8 mouse cellular contexts compared by ENCODE assay signal in genomic region chr4:56946180-56946579, GRCm38 (mm10). TPM values are rescaled to one million over a fixed set of nuclear protein-coding genes. Genes with fewer than 3 reads are reported as not detected.
DNase-seq lines count a peak whose midpoint lies in the region; ATAC-seq and TF ChIP-seq lines count a peak whose summit lies in the region.

No protein-coding gene starts in this region.

- TF ChIP-seq CTCF in olfactory bulb, adult 2 months (IDR thresholded peaks at IDR 0.05; ENCODE audit: insufficient read depth, low read depth, low read length): no peak

- no peak for ATAC-seq in lung, embryonic 15.5 days (ENCODE audit: borderline replicate concordance, extremely low read depth, low FRiP score, low TSS enrichment)
- no peak for ATAC-seq in limb, embryonic 11.5 days (ENCODE audit: insufficient number of reproducible peaks, low FRiP score, low TSS enrichment, low read depth)

- H3K9ac ChIP-seq in lung, embryonic 15.5 days: peak overlapping the region; percentile 82
- H3K9ac ChIP-seq in limb, embryonic 11.5 days (ENCODE audit: low read length): peak overlapping the region; percentile 83

- peaks cover 41% of the 10 kb centered on the region for H3K4me1 ChIP-seq in lung, embryonic 15.5 days
- peaks cover 53% of the 10 kb centered on the region for H3K4me1 ChIP-seq in embryonic facial prominence, embryonic 10.5 days
- H3K4me1 ChIP-seq in limb, embryonic 11.5 days (ENCODE audit: control insufficient read depth, insufficient read depth, low read length): peaks cover 4% of the 10 kb centered on the region
- H3K4me1 ChIP-seq in olfactory bulb, adult 2 months (ENCODE audit: control insufficient read depth, insufficient read depth, low read length): peaks cover 3% of the 10 kb centered on the region

- H3K27ac ChIP-seq in lung, embryonic 15.5 days: peak overlapping the region; percentile 88; the same call in 1 of the 2 replicates
- peak overlapping the region; percentile 95 for H3K27ac ChIP-seq in embryonic facial prominence, embryonic 10.5 days (replicated peaks)
- no peak overlapping the region for H3K27ac ChIP-seq in limb, embryonic 11.5 days (replicated peaks; ENCODE audit: low read depth, low read length)
- H3K27ac ChIP-seq in olfactory bulb, adult 2 months (ENCODE audit: insufficient read depth, low read depth, low read length): no peak overlapping the region

- under 1% methylated on average over 14 of the region's 14 CpGs for WGBS in lung, embryonic 15.5 days
- 1% methylated on average over 14 of the region's 14 CpGs for WGBS in embryonic facial prominence, embryonic 10.5 days
- 2% methylated on average over 14 of the region's 14 CpGs for WGBS in limb, embryonic 11.5 days
- 2% methylated on average over 14 of the region's 14 CpGs for WGBS in olfactory bulb, adult 2 months

- DNase-seq in lung, postnatal 4 days: no peak
- no peak for DNase-seq in embryonic facial prominence, embryonic 10.5 days (ENCODE audit: low spot score)
- no peak for DNase-seq in limb, embryonic 11.5 days (ENCODE audit: low spot score)
- DNase-seq in layer of hippocampus, adult 18-20 months (ENCODE audit: low spot score in 2 of 2): no peak
- no peak for DNase-seq in spleen, adult 12 weeks (ENCODE audit: low spot score)
- DNase-seq in adrenal gland, postnatal 10 days: no peak

- no peaks in the 10 kb centered on the region for H3K9me3 ChIP-seq in lung, embryonic 15.5 days
- no peaks in the 10 kb centered on the region for H3K9me3 ChIP-seq in embryonic facial prominence, embryonic 10.5 days
- H3K9me3 ChIP-seq in limb, embryonic 11.5 days (ENCODE audit: control insufficient read depth, low read length): no peaks in the 10 kb centered on the region

- TF ChIP-seq POLR2A in olfactory bulb, adult 2 months (IDR thresholded peaks at IDR 0.05; ENCODE audit: insufficient read depth, low read depth, low read length): no peak

- H3K36me3 ChIP-seq in lung, embryonic 15.5 days: no peaks in the 10 kb centered on the region
- no peaks in the 10 kb centered on the region; the same call in 1 of the 2 replicates for H3K36me3 ChIP-seq in embryonic facial prominence, embryonic 10.5 days (replicated peaks)
- H3K36me3 ChIP-seq in limb, embryonic 11.5 days (ENCODE audit: control insufficient read depth, insufficient read depth, low read length): no peaks in the 10 kb centered on the region

- no peaks in the 10 kb centered on the region for H3K27me3 ChIP-seq in lung, embryonic 15.5 days
- no peaks in the 10 kb centered on the region for H3K27me3 ChIP-seq in embryonic facial prominence, embryonic 10.5 days (replicated peaks; ENCODE audit: low read depth, poor library complexity, severe bottlenecking)
- H3K27me3 ChIP-seq in limb, embryonic 11.5 days (ENCODE audit: control insufficient read depth, insufficient read depth, low read length): no peaks in the 10 kb centered on the region

- peak overlapping the region; percentile 78 for H3K4me3 ChIP-seq in lung, embryonic 15.5 days
- peak overlapping the region; percentile 93 for H3K4me3 ChIP-seq in embryonic facial prominence, embryonic 10.5 days
- peak overlapping the region; percentile 76 for H3K4me3 ChIP-seq in limb, embryonic 11.5 days (ENCODE audit: low read depth, low read length)
- peak overlapping the region; percentile 96 for H3K4me3 ChIP-seq in olfactory bulb, adult 2 months (ENCODE audit: insufficient read depth, low read depth, low read length)

- H3K4me2 ChIP-seq in lung, embryonic 15.5 days: peak overlapping the region; percentile 75
- H3K4me2 ChIP-seq in limb, embryonic 11.5 days (ENCODE audit: low read depth, severe bottlenecking): peak overlapping the region; percentile 81

RNA-seq across cellular contexts. Expression of gene Tmem245, which starts 1.1 kb away (rescaled TPM):
- 10.8 and 12.3 TPM in 2 replicates for polyA plus RNA-seq in lung, embryonic 15.5 days (2015; fragmentation: Nextera tagmentation; extraction: Ambion mirVana)
- polyA plus RNA-seq in embryonic facial prominence, embryonic 10.5 days (2016; fragmentation: Nextera tagmentation; extraction: Ambion mirVana): 14.2 and 14.9 TPM in 2 replicates
- 8.8 and 9.4 TPM in 2 replicates for polyA plus RNA-seq in limb, embryonic 11.5 days (2014; fragmentation: Nextera tagmentation; extraction: Ambion mirVana)
- not detected in 2 replicates for polyA plus RNA-seq in olfactory bulb, adult 2 months (2012; ENCODE audit: insufficient read depth, insufficient read length, low replicate concordance, missing spikeins)
- total RNA-seq in layer of hippocampus, adult 18-20 months (2021): 10 to 100 TPM; 33.7 to 35.4 TPM
- total RNA-seq in adrenal gland, postnatal 10 days (2021): 10 to 100 TPM; 33.4 to 45.3 TPM

RNA-seq across cellular contexts. Expression of gene Frrs1l, which starts 44.0 kb away (rescaled TPM):
- polyA plus RNA-seq in lung, embryonic 15.5 days (2015; fragmentation: Nextera tagmentation; extraction: Ambion mirVana): 2.2 TPM in 2 replicates
- 0.80 and 1.4 TPM in 2 replicates for polyA plus RNA-seq in embryonic facial prominence, embryonic 10.5 days (2016; fragmentation: Nextera tagmentation; extraction: Ambion mirVana)
- polyA plus RNA-seq in limb, embryonic 11.5 days (2014; fragmentation: Nextera tagmentation; extraction: Ambion mirVana): 0.43 and 0.51 TPM in 2 replicates
- polyA plus RNA-seq in olfactory bulb, adult 2 months (2012; ENCODE audit: insufficient read depth, insufficient read length, low replicate concordance, missing spikeins): not detected in 2 replicates
- total RNA-seq in layer of hippocampus, adult 18-20 months (2021): 100 to 1,000 TPM; 216 to 233 TPM
- under 1 TPM; 0.27 to 0.61 TPM for total RNA-seq in adrenal gland, postnatal 10 days (2021)

Comparison
In these comparisons a context has a peak if more than half of its experiments do, and no peak if none do; other contexts are left out.
1. H3K27ac ChIP-seq: peak in lung, embryonic 15.5 days (single experiment) and embryonic facial prominence, embryonic 10.5 days (single experiment); none in limb, embryonic 11.5 days (single experiment) and olfactory bulb, adult 2 months (single experiment).
2. Peak in every context shown above with its lines, with median percentiles within 50 percentile points of each other: H3K4me3 ChIP-seq.